Mouse (Mus musculus): Measurements from ENCODE around the gene Fam162a. TPM values are rescaled to one million over a fixed set of nuclear protein-coding genes. Genes with fewer than 3 reads are reported as not detected.

Fam162a gene
- total RNA-seq (2023), result 10 to 100 TPM; 29.2 to 44.5 TPM

DNA sequence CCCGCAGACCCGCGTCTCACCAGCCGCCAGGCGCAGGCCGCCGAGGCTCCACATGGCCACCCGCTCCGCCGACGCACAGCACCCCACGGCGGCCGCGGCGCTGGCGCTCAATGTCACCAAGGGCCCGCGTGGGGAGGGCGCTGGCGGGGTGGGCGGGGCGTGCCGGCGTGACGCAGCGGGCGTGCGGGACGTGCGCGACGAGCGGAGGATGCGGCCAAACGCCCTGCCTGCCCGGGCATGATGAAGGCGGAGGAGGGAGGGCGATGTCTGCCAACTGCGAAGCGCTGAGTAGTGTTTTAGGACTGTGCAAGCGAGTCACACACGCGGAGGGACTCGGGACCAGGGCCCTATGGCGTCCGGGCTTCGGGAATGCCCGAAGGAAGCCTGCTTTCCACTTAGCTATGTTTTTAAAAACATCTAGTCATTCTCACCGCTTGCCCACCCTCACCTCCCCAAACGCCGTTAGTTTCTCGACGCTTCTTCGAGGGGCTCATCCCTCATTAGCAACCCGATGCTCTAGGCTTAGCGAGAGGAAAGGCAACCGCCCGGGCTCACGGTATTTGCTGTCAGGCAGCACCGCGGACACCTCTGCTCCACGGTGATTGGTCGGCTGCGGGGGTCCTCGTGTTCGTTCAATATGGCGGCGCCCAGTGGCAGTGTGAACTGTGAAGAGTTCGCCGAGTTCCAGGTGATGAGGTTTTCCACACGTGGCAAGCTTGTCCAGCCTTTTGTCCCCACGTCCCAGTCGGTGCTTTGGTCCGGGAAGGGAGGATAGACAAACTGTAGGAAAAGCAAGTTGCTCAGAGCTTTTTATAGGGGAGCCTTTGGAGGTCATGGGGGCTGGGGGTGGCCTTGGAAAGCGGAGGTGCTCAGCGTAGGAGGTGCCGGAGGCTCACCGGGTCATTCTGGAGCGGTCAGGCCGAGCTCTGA is at the start of gene Fam162a, which contains the start of gene Ccdc58:
TSS of gene Fam162a (minus strand) at position 145 of the 930 bp plus-strand sequence.
TSS of gene Ccdc58 (plus strand) at position 236 of the 930 bp plus-strand sequence.

DNA sequence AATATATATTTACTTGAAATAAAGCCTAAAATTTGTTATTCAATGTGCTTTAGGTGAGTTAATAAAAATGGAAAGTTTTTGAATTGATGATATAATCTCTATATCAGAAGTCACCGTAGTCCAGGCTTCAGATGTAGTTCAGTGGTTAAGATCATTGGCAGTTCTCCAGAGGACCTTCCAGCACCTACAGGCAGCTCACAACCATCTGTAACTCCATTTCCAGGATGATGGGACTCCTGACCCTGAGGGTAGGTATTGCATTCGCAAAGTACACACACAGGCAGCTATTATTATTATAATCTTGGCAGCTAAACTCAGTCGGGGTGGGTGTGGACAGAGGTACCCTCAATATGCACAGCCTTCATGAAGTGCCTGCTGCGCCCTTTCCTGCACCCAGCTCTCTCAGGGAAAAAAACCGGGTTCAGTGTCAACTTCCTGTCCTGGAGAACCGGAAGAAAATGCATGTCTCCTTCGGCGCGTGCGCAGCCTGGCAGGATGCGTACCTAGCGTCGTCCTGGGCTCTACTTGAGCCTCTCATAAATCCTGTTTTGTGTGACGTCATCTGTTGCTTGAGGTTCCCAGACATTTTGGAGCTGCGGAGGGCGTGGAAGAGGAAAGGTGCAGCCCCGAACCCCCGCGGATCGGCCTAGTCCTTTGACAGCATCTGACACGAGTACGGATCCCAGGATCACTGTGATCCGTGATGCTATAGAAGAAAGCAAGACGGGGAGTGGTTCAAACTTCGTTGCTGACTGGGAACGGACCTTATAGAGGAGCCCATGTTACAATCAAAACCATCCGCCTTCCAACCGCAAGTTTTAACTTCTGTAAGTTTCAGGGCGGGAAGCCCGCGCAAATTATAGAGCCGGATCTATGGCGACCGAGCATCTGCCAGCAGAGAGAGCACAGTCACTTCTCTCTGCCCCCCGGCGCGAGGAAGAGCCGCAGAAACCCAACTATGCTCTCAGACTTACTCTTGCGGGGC is 30.5 kb downstream of the Fam162a start, which contains the start of gene Wdr5b:
TSS of gene Wdr5b (plus strand) at position 551 of the 985 bp plus-strand sequence.

Other genes starting within 250 kb of the Fam162a start
- gene Parp14, start 200.1 kb downstream of the Fam162a start, total RNA-seq (2023), result 10 to 100 TPM; 63.8 to 79.3 TPM
- 10 to 100 TPM; 56.2 to 60.0 TPM for gene Parp9, start 133.1 kb downstream of the Fam162a start, total RNA-seq (2023)
- 10 to 100 TPM; 38.5 to 40.0 TPM for gene Dtx3l, start 132.4 kb downstream of the Fam162a start, total RNA-seq (2023)
- 10 to 100 TPM; 84.8 to 97.9 TPM for gene Kpna1, start 92.8 kb downstream of the Fam162a start, total RNA-seq (2023)
- gene Wdr5b, start 30.4 kb downstream of the Fam162a start, total RNA-seq (2023), result 10 to 100 TPM; 16.3 to 20.7 TPM
- 10 to 100 TPM; 32.8 to 40.1 TPM for gene Ccdc58, start 91 bp upstream of the Fam162a start, total RNA-seq (2023)
- gene Csta1, start 59.6 kb upstream of the Fam162a start, total RNA-seq (2023), result not detected
- not detected for gene Stfa2l1, start 85.2 kb upstream of the Fam162a start, total RNA-seq (2023)
- not detected for gene Gm5483, start 112.6 kb upstream of the Fam162a start, total RNA-seq (2023)
- not detected for gene Gm5416, start 138.8 kb upstream of the Fam162a start, total RNA-seq (2023)
- not detected for gene 2010005H15Rik, start 149.9 kb upstream of the Fam162a start, total RNA-seq (2023)
- not detected for gene Stfa1, start 205.4 kb upstream of the Fam162a start, total RNA-seq (2023)

All from B cell, adult 67 days (primary cell).